Mouse (Mus musculus) embryonic fibroblast, embryonic 13.5 days (primary cell): Measurements from ENCODE around the gene Slc47a2.

Experiments
- CTCF ChIP-seq: IDR thresholded peaks from 2 replicates; pipeline ENCODE4 v1.5.1; 2011; ENCODE audit warnings: mild to moderate bottlenecking, control low read depth, low read length, moderate library complexity, borderline replicate concordance; ENCODE audit not compliant: insufficient read depth
- POLR2A ChIP-seq: IDR thresholded peaks from 2 replicates; pipeline ENCODE4 v1.6.1; 2011; ENCODE audit warnings: low read depth, mild to moderate bottlenecking, control low read depth, low read length, moderate library complexity

GRCm38 (mm10) chr11:61356111-61356510 lies 13.5 kb upstream of the Slc47a2 start:
- no peak for TF ChIP-seq CTCF
- no peak for TF ChIP-seq POLR2A
